Mouse (Mus musculus): ENCODE measurements around the gene Herpud2.

- TF ChIP-seq CTCF (IDR thresholded peaks at IDR 0.05; ENCODE audit: control insufficient read depth, insufficient read depth, insufficient replicate concordance, low read depth, low read length) (no peak), POLR2A (IDR thresholded peaks at IDR 0.05; ENCODE audit: control insufficient read depth, low read depth, low read length) (no peak)
Measured at GRCm38 (mm10) chr9:25186501-25186900, 34.9 kb upstream of the Herpud2 start.
